In genomic region chr1:132844088-132844804, GRCm38 (mm10) we compare ENCODE assay signal across 10 mouse cellular contexts. TPM values are rescaled to one million over a fixed set of nuclear protein-coding genes. Genes with fewer than 3 reads are reported as not detected.
DNase-seq lines count a peak whose midpoint lies in the region; ATAC-seq lines count a peak whose summit lies in the region.
"Had no signal": no experiment of that assay in that cellular context is flagged by ENCODE, and none has a peak within 500 bp of the region (broad histone marks: within the 10 kb centered on the region; RNA-seq: fewer than 3 reads in every experiment).

No protein-coding gene starts in this region.

- H3K9me3 ChIP-seq in kidney, embryonic 15.5 days (replicated peaks): no peaks in the 10 kb centered on the region; the same call in 1 of the 2 replicates
- H3K9me3 ChIP-seq in stomach, embryonic 16.5 days (replicated peaks; ENCODE audit: control insufficient read depth, low read length): peaks cover 5% of the 10 kb centered on the region; the same call in 1 of the 2 replicates
- H3K9me3 ChIP-seq in intestine, embryonic 15.5 days: no peaks in the 10 kb centered on the region

- DNase-seq in left cerebral cortex, postnatal 10 days (ENCODE audit: extremely low spot score in 1 of 2, low spot score in 2 of 2): peak; percentile 56 to 71
- no peak for DNase-seq in left cerebral cortex, adult 11 months (ENCODE audit: low spot score)
- DNase-seq in adrenal gland, postnatal 10 days: peak; percentile 83
- DNase-seq in gastrocnemius, postnatal 10 days: peak; percentile 58

- H3K4me2 ChIP-seq in kidney, embryonic 15.5 days: no peak overlapping the region
- no peak overlapping the region for H3K4me2 ChIP-seq in stomach, embryonic 16.5 days (ENCODE audit: low read depth, low read length)
- H3K4me2 ChIP-seq in intestine, embryonic 15.5 days (replicated peaks): no peak overlapping the region
- H3K4me2 ChIP-seq: embryonic facial prominence, embryonic 15.5 days; limb, embryonic 13.5 days had no signal

- H3K4me3 ChIP-seq in kidney, embryonic 15.5 days (replicated peaks): no peak overlapping the region
- H3K4me3 ChIP-seq in stomach, embryonic 16.5 days (replicated peaks; ENCODE audit: low read length): no peak overlapping the region
- no peak overlapping the region for H3K4me3 ChIP-seq in intestine, embryonic 15.5 days (replicated peaks)
- H3K4me3 ChIP-seq: embryonic facial prominence, embryonic 15.5 days; limb, embryonic 13.5 days had no signal

- 88% methylated on average over 20 of the region's 20 CpGs for WGBS in kidney, embryonic 15.5 days
- WGBS in stomach, embryonic 16.5 days: 74% methylated on average over 20 of the region's 20 CpGs
- 81% methylated on average over 20 of the region's 20 CpGs for WGBS in intestine, embryonic 15.5 days

- H3K36me3 ChIP-seq in kidney, embryonic 15.5 days: no peaks in the 10 kb centered on the region
- no peaks in the 10 kb centered on the region for H3K36me3 ChIP-seq in stomach, embryonic 16.5 days (ENCODE audit: control insufficient read depth, insufficient read depth, low read length)
- H3K36me3 ChIP-seq in intestine, embryonic 15.5 days: no peaks in the 10 kb centered on the region
- H3K36me3 ChIP-seq: embryonic facial prominence, embryonic 15.5 days; limb, embryonic 13.5 days had no signal

- H3K27me3 ChIP-seq in kidney, embryonic 15.5 days: no peaks in the 10 kb centered on the region
- no peaks in the 10 kb centered on the region for H3K27me3 ChIP-seq in stomach, embryonic 16.5 days (ENCODE audit: control insufficient read depth, insufficient read depth, low read length)
- H3K27me3 ChIP-seq in intestine, embryonic 15.5 days (replicated peaks): no peaks in the 10 kb centered on the region
- H3K27me3 ChIP-seq: embryonic facial prominence, embryonic 15.5 days had no signal

- ATAC-seq in kidney, embryonic 15.5 days (replicated peaks; ENCODE audit: low FRiP score): 0 out of 2 replicates have a peak, but pooled peaks have one; percentile 9
- ATAC-seq in stomach, embryonic 16.5 days (ENCODE audit: insufficient read depth, low FRiP score): peak; percentile 47; the same call in 1 of the 2 replicates
- ATAC-seq in megakaryocyte progenitor cell, adult 5-6 weeks (replicated peaks; ENCODE audit: poor library complexity): no peak
- no peak for ATAC-seq in intestine, embryonic 15.5 days

- no peak overlapping the region for H3K9ac ChIP-seq in kidney, embryonic 15.5 days
- H3K9ac ChIP-seq in stomach, embryonic 16.5 days (ENCODE audit: low read length): no peak overlapping the region
- H3K9ac ChIP-seq in intestine, embryonic 15.5 days: no peak overlapping the region
- H3K9ac ChIP-seq: embryonic facial prominence, embryonic 15.5 days; limb, embryonic 13.5 days had no signal

- H3K27ac ChIP-seq in kidney, embryonic 15.5 days: no peak overlapping the region
- no peak overlapping the region for H3K27ac ChIP-seq in stomach, embryonic 16.5 days (ENCODE audit: low read length)
- H3K27ac ChIP-seq in intestine, embryonic 15.5 days: no peak overlapping the region
- H3K27ac ChIP-seq: embryonic facial prominence, embryonic 15.5 days; limb, embryonic 13.5 days had no signal

- H3K4me1 ChIP-seq in kidney, embryonic 15.5 days: no peaks in the 10 kb centered on the region
- H3K4me1 ChIP-seq in stomach, embryonic 16.5 days (ENCODE audit: control insufficient read depth, insufficient read depth, low read length): 0 out of 2 replicates have a peak, but pooled peaks cover 5% of the 10 kb centered on the region
- no peaks in the 10 kb centered on the region for H3K4me1 ChIP-seq in intestine, embryonic 15.5 days (replicated peaks)
- H3K4me1 ChIP-seq: embryonic facial prominence, embryonic 15.5 days had no signal

- intact Hi-C loops in left cerebral cortex, postnatal 10 days (cut with DNase I): no loop called here

RNA-seq across cellular contexts. Expression of gene Lrrn2, which starts 35.8 kb away (rescaled TPM):
- 100 to 1,000 TPM; 106 to 111 TPM for total RNA-seq in left cerebral cortex, postnatal 10 days (2021)
- 1 to 10 TPM; 6.9 to 7.1 TPM for total RNA-seq in adrenal gland, postnatal 10 days (2021)
- total RNA-seq in gastrocnemius, postnatal 10 days (2021): 1 to 10 TPM; 2.8 to 3.7 TPM
- polyA plus RNA-seq in kidney, embryonic 15.5 days (2015; fragmentation: Nextera tagmentation; extraction: Ambion mirVana): 4.2 and 6.9 TPM in 2 replicates
- 3.1 and 3.3 TPM in 2 replicates for polyA plus RNA-seq in stomach, embryonic 16.5 days (2015; fragmentation: Nextera tagmentation; extraction: Ambion mirVana)
- not detected in 2 replicates for total RNA-seq in megakaryocyte progenitor cell, adult 5-6 weeks (2015)
- not detected in 2 replicates for total RNA-seq in megakaryocyte progenitor cell, adult 5-6 weeks (2017)
- 4.9 TPM in 2 replicates for polyA plus RNA-seq in intestine, embryonic 15.5 days (2015; fragmentation: Nextera tagmentation; extraction: Ambion mirVana)

Comparison
In these comparisons a context has a peak if more than half of its experiments do, and no peak if none do; other contexts are left out.
1. ATAC-seq: peak in kidney, embryonic 15.5 days (single experiment) and stomach, embryonic 16.5 days (single experiment); none in megakaryocyte progenitor cell, adult 5-6 weeks (single experiment) and intestine, embryonic 15.5 days (single experiment).
2. RNA of gene Lrrn2, which starts 35.8 kb away (total RNA-seq): 106 to 111 TPM in left cerebral cortex, postnatal 10 days; 6.9 to 7.1 TPM in adrenal gland, postnatal 10 days, 2.8 to 3.7 TPM in gastrocnemius, postnatal 10 days and not detected in megakaryocyte progenitor cell, adult 5-6 weeks; every median in the first group is over 10 times any median in the second.